Mouse (Mus musculus) CD8-positive naive resting alpha-beta T cell, adult 2 months (primary cell): ENCODE data around the gene Tmsb15b1.
"Not testable (repeated sequence)": the region's sequence is repeated elsewhere in the genome, so short reads cannot be mapped to it uniquely, and the experiment has no call there.

Experiments
- DNase-seq, 2 experiments: peaks; one replicate each; pipeline ENCODE4 v3.0.0; 2022; ENCODE audit warnings: low read depth in 2 of 2, low spot score in 2 of 2

Tmsb15b1 gene

GRCm38 (mm10) chrX:136976424-136977084, at the start of gene Tmsb15b1, which contains the start of gene Tmsb15l:
TSS of gene Tmsb15b1 (minus strand) at chrX:136976874.
TSS of gene Tmsb15l (minus strand) at chrX:136976869.
- DNase-seq: peak; percentile 43 to 50

GRCm38 (mm10) chrX:137019310-137019709, 42.6 kb upstream of the Tmsb15b1 start:
- peak; percentile 40 to 56 for DNase-seq

DNA sequence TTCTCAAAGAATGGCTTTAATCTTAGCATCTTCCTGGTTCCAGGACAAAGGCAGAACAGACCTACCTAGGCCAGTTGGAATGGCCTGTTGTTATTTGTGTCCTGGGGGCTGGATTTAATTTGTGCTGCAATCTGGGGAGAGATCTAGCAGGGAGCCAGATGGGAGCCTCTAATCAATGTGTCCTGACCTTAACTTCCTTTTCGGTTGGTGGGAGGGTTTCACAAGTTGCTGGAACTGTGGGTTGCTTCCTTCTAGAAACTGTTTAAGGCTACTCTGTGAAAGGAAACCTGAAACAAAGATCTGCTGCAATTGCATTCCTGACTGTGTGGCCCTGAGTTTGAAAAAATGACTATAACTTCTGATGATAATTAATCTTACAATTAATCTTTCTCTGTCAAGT, 41.0 kb upstream of the Tmsb15b1 start:
- no peak for DNase-seq

DNA sequence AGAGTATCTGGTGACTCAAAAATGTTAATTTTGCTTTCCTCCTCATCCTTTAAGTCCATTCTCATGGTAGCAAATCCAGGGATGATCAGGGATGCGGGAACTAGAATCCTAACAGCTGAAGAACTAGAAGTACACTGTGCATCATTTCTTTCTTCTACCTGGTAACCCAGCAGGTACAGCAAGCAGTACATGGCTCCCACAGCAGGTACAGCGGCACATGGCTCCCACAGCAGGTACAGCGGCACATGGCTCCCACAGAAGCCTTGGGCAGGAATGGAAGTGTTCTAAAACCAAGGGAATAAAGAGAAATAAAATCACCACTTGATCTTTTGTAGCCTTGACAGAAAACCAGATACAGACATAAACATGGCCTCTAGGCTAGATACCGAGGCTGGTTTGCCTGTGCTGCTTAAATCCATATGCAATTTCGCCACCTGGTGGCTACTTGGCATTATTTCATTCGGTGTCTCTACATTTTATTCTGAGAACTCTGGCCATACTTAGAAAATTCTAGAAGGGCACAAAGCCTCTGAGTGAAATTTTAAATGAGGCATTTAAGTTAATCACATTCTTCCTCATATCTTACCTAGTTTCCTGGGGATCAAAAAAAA, 38.5 kb upstream of the Tmsb15b1 start:
- peak; percentile 23 to 48 for DNase-seq

GRCm38 (mm10) chrX:136996256-136996655, 19.6 kb upstream of the Tmsb15b1 start:
- DNase-seq: no peak

- DNase-seq: no peak
Measured at GRCm38 (mm10) chrX:136993641-136994040, 17.0 kb upstream of the Tmsb15b1 start.

GRCm38 (mm10) chrX:136992978-136993547, 16.4 kb upstream of the Tmsb15b1 start, which contains the start of gene Zcchc18:
TSS of gene Zcchc18 (plus strand) at chrX:136993155.
- DNase-seq: peak; percentile 42 to 50

DNA sequence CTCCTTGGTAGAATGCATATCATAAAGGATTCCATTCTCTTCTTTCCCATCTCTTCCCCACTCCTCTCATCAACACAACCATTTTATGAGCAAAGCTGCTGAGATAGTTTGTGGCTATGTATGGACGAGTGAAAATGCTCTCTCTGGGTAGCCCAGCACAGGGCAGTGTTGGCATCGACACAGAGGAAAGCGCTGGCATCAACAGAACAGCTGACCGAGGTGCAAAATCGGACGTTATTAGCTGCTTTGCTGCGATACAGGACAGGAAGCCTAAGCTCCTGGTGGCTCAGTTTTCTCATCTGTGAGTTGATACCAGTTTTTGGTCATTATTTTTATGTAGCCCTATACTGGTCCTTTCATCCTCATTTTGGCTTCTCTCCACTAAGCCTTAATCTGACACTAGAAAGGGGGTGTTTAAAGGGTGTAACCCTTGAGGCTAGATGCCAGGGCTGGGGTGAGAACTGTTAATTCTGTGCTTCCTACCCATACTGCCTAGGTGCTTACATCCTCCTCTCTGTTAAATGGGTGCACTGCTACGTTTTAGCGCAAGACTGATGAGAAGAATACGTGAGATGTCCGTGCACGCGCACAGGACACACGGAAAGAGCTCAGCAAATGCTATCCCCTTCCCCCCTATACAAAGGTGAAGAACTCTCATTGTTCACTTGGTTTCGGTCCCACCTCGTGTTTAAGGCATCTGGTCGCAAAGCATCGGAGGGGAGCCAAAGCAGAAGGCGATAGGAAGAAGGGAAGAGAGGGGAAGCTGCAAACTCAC, 15.7 kb upstream of the Tmsb15b1 start:
- DNase-seq: no peak

- DNase-seq: no peak
Measured at GRCm38 (mm10) chrX:136991274-136991673, 14.6 kb upstream of the Tmsb15b1 start.

DNA sequence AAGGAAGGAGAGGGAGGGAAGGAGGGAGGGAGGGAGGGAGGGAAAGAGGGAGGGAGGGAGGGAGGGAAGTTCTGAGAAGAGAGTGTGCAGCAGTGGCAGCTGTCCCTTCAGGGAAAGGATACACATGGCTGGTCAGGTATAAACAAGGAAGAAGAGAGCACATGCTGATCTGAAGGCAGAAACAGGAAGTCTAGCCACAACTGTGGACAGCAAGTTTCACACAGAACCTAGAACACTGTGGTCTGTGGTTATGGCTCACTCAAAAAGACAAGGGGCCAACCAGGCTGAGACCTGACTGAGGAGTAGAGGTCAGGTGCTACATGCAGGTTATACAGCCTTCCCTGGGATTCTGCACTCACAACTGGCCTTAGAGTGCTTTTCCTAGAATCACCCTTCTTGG, 9.4 kb upstream of the Tmsb15b1 start:
- no peak for DNase-seq

GRCm38 (mm10) chrX:136978616-136979015, 1.9 kb upstream of the Tmsb15b1 start:
- DNase-seq: no peak

DNA sequence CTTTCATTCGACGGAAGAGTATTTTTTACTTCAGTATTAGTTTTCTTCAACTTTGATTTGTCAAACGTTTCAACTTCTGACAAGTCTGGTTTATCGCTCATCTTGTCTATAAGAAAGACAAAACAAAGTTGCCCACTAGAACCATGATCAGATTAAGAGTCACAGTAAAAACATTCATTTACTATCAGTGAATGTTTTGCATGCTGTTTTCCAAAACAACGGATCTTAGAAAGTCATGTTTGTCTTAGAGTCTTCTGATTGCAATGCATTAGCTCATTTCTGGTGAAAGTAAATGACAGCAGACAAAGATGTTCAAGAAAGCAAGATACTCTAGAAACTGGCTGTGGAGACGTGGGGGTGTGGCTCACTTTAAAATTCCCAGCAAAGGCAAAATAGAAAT, 1.3 kb downstream of the Tmsb15b1 start, which contains the start of gene Tmsb15b2:
TSS of gene Tmsb15b2 (minus strand) at position 101 of the 400 bp plus-strand sequence.
- not testable (repeated sequence) for DNase-seq

DNA sequence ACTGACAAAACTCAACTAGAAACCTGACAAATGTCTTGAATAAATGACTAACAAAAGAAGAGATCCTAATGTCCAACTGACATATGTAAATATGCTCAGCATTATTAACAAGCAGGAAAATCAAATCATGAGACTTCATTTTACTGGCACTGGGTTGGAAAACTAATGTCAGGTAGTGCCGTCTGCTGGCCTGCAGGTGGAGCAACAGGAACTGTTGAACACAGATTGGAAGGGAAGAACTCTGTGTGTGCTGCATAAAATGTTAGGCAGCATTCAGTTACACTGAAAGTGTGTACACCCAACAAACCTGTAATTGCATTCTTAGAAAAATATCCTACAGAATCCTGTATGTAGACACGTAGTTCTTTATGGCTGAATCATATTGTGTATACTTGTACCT, 17.0 kb downstream of the Tmsb15b1 start:
- DNase-seq: no peak

- not testable (repeated sequence) for DNase-seq
Measured at GRCm38 (mm10) chrX:136958300-136958699, 18.4 kb downstream of the Tmsb15b1 start.

- DNase-seq: peak in 1 of 2 experiments; percentile 54
Measured at GRCm38 (mm10) chrX:136957583-136958279, 18.9 kb downstream of the Tmsb15b1 start.

DNA sequence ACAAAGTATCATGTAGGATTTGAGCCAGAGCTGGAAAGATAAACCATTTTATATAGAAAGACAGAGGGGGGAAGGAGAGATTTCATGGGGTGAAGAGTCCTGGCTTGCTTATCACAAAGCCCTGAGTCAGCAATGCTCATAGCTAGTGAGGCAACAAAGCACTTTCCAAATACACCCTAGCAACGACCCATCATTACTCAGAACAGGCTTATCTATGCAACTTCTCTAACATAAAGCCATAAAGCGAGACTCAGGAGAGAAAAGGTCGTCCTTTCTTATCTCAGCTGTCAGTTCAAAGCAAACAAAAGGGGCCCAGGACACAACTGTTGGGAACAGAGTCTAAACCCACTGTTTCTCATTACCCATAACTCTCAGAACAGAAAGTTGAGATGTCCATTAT, 38.7 kb downstream of the Tmsb15b1 start:
- no peak for DNase-seq

GRCm38 (mm10) chrX:136927031-136927430, 49.6 kb downstream of the Tmsb15b1 start, which contains the start of gene H2bfm:
TSS of gene H2bfm (plus strand) at chrX:136927325.
- no peak for DNase-seq

- no peak for DNase-seq
Measured at GRCm38 (mm10) chrX:136925863-136926262, 50.8 kb downstream of the Tmsb15b1 start.
